Mouse (Mus musculus): ENCODE measurements around the gene Cep250.
A peak's percentile ranks its signal among the peaks of the same experiment; 100 is the strongest.
"Not testable (repeated sequence)": the region's sequence is repeated elsewhere in the genome, so short reads cannot be mapped to it uniquely, and the experiment has no call there.

Gene Cep250

DNA sequence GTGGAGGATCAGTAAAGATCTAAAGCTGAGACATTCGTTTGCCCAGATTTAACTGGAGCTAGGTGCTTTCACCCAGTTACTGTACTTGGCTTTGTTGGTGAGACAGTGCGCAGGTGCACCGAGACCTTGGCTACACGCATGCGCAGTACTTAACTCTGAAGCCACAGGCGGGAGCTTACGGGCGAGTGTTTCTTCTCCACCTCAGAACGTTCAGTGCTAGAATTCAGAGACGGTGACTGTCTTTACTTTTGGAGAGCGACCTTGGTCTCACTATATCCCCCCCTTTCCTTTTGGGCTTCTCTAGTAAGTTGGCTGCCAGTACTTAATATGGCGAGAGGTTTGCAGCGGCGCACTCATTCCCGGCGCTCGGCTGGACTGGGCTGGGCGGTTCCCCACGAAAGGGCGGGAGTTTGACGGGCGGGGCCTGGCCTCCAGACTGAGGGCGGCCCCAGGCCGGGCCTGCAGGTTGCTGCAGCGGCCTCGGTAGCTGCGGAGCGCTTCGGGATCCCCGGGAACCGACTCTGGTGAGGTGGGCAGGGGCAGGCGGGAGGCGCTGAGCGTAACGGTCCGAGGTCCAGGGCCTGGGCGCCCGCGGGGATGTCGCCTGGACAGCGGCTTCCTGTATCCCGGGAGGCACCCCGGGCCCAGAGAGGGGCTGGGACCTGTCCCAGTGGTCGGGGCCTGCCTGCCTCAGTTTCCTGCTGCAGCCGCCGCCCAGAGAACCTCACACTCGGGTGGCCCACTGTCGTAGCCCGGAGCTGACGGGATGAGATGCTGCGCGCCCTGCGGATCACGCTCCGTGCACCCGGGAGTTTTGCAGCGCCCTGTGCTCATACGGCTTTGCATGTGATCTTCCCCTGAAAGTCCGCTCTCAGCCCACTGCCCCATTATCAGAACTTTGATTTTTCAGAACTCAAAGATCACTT, at the start of gene Cep250:
Cep250 (plus strand) TSS at position 325 of the 926 bp plus-strand sequence.
- DNase-seq: peak; percentile 91 to 96

DNA sequence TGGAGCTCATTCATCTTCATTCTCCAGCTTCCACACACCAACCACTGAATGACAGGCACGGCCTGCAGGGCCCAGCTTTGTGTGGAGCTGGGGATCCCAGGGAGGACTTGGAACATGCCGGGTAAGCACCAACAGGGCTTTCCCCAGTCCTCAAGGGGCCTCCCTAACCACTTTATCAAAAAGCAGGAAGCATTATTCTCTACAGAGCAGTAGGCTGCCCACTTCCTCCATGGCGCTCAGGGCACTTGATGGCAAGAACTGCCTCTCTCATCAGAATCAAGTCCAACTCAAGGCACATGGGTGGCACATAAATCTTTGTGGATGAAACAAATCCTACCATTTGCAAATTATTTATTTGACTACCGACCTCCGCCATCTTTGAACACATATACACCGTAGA, 41.6 kb upstream of the Cep250 start:
- no peak for DNase-seq

DNA sequence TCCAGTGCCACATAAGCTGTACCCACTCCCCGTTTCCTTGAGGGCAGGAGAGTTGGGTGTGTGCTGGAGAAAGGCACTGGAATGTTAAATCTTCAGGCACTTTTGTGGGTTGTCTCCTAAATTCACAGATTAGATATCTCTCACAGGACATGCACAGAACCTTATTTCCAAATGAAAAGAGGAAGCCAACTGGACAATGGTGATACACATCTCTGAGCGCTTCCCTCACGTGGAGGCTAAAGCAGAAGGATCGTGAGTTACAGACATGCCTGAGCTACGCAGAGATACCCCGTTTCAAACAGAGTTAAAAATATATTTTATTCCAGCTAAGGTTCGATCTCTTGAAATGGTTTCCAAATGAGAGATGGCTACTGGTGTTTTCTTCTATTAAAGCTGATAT, 33.1 kb upstream of the Cep250 start:
- DNase-seq: no peak

DNA sequence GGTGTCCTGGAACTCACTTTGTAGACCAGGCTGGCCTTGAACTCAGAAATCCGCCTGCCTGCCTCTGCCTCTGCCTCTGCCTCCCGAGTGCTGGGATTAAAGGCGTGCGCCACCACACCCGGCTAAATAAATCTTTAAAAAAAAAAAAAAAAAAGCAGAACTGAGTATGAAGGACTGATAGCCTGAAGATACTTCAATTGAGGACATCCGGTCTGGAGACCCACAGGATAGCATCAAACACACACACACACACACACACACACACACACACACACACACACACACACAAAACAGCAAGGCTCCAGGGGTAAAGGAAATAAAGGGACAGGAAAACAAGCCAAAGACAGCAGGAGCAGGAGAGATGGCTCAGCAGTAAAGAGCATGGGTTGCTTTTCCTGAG, 31.0 kb upstream of the Cep250 start:
- not testable (repeated sequence) for DNase-seq

DNA sequence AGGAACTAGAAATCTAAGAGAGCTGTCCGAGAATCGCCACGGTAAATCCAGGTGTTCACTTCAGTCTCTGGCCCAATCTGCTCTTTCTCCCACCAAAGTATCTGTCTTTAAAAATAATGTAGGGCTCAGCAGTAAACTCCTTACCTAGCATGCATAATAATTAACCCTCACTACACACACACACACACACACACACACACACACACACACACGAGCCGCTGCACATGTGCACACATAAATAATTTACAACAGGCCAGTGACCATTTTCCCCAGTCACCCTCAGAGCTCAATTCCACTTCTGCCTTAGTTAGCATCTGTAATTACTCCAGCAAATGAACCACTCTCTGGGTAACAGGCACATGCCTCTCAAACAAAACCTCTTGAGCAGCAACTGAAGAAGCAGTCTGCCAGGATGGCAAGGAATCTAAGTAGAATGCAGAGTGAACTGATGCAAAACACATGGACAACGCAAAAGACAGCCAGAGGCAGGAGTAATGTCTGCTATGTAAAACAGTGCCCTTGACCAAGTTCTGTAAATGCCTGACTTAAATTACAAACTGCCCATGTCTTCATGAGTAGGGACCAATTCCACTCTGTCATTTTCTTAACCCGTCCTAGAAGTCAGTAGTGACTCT, 27.4 kb upstream of the Cep250 start:
- peak; percentile 46 to 70 for DNase-seq

DNA sequence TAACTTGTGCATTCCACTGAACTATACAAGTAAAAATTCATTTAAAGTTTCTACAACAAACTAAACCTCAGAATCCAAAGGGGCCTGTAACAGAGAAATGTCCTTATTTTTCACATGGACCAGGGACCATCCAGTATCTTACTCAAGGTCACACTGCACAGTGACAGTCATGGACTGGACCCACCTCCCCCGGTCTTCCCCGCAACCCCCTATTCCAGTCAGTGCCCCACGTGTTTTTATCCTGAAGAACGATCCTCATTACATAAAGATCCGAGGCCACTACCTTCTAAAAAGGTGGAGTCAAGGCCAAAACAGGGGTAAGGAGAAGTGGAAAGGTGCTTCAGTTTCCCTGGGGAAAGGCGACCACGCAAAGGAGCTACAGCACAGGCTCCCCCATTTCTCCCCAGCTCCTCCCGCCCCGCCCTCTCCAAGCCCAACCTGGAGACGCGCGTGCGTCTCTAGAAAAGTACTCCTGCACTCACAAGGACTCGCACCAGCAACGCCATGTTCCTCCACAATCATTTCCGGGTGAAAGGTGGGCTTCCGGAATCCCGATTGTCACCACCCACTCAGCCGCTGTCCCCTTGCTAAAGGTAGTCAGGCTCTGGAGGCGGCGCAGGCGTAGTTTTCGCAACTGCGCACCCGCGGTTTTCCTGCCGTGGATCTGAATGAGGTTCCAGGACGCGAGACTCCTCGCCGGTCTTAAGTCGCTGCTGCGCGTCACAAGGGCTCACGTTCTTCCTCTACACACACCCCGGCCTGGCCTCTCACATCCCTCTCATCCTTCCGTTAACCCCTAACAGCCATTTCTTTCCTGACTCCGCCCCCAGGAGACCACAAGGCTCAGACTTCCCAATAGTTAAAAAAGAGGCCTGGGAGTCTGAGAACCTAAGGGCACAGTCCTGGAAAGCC, 26.5 kb upstream of the Cep250 start, which contains the start of gene Uqcc1:
Uqcc1 (minus strand) TSS at position 780 of the 912 bp plus-strand sequence.
- DNase-seq: peak; percentile 97

DNA sequence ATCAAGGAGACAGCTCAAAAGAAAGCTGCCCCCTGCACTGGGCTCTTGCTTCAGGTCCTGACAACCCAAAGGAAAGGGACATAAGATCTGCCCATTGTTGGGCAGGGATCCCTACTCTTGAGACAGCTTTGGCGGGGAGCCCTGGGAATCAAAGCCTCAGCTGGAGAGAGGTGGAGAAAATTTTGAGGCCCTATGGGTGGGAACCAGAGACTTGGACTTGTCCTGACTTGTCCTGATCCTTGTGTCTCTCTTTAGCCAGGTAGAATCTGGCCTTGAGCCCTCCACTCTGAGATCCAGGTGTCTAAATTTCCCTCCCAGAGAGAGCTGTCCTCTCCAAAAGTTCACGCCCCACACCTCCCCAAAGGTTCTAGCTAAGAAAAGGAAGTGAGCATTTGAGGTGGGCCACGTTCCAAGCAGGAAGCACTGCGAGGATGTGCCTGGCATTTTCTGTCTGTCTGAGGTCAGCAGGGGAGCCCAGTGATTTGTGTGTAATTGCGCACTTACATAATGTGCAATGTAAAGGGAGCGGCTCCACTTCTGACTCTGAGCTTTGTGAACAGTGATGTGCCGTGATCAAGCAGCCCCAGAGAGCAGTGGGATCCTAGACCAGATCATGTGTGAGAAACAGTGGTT, 16.2 kb upstream of the Cep250 start:
- peak in 1 of 2 experiments; percentile 8 for DNase-seq

DNA sequence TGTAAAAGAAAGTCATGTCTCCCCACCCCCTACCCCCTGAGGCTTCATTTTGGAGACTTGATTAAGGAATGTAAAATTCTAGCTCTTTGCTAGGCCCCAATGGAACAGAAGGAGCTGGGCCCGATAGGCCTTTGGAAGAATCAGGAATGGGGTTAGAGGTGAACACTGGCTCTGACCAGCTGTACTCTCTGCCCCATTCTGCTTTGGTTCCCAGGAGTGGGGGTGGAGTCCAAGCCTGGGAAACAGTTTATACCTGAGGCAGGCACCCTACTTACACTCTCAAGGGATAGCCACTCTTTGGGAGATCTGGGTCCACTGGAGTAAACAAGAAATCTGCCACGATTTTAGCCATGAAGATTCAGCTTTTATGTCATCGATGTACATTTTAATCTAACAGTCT, 15.6 kb upstream of the Cep250 start, which contains the start of gene Gm15557:
Gm15557 (plus strand) TSS at position 48 of the 400 bp plus-strand sequence.
- no peak for DNase-seq

DNA sequence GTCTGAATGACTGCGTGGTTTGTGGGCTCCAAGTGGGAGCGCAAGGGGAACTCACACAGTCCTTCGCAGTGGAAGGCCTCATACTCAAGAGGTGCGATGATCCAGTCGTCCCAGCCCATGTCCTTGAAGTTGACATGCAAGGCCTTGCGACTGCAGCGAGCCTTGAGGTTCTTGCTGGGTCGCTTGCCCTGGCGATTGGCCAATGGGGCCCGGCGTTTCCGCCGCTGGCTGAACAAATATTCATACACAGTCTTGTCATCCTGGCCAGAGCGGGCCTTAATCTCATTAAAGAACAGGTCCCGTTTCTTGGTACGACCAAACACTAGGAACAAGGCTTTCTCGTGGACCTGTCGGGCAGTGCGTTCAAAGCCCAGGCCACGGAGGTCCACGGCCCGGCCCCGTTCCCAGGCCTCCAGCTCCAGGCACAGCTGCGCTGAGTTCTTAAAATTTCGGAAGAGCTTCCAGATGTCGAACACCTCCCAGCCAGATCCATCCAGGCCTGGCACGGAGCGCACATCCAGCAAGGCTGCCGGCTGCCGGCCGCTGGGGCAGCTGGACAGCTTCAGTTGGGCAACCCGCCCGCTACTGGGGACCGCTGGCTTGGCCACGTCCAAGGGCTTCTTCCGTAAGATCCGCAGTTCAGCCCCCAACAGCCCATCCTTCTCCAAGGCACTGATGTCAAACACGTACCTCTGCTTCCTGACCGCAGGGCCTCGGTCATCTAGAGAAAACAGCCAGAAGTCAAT, 14.4 kb upstream of the Cep250 start:
- peak in 1 of 2 experiments; percentile 21 for DNase-seq

DNA sequence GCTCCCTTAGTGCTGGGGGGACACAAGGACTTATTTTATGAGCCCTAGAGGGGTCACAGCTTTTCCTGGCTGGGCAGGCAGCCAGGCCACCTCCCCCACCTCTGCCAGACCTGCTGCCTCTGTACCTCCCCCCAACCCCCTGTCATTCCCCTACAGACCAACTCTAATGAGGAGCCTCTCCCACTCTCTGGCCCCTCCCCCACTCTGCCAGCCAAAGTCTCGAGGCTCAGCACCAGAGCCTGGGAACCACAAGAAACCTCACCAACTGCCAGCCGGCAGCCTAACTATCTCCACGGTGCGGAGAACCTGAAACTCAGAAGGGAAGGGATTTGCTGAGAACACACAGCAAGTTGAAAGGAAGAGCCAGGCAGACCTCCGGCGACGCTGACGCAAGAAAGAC, 12.8 kb upstream of the Cep250 start:
- no peak for DNase-seq

DNA sequence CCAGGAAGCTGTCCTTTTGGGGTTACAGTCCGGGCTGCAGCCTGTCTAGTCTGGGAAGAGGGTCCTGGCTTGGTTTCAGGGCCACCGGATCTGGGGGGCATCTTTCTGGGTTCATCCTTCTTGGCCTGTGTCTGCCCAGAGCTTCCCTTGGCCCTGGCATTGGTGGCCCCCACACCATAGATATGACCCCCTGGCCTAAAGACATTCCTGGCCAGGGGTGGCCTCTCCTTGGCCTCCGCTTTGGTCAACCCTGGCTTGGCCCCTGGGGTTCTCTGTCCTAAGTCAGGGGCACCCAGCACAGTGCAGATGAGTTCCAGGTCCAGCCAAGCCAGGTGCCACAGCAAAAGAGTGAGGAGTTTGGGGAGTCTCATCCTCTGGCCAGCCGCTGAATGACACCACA, 11.6 kb upstream of the Cep250 start:
- no peak for DNase-seq

DNA sequence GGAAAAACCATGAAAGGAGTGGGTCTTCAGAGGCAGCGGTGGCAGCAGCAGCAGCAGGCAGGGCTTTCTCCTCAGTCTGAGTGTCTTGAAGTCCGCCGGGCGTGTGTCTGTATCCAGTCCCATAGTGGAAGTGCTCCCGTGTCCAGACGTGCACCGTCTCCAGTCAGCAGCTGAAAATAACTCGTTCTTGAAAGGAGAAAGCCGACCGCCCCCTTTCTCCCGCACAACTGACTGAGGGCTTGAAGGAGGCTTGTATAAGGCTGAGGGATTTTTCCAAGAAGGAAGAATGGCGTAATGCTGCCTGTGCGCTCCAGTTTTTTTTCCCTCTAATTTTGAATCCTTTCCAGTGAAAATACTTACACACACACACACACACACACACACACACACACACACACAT, 11.1 kb upstream of the Cep250 start, which contains the start of gene Gdf5:
Gdf5 (minus strand) TSS at position 244 of the 400 bp plus-strand sequence.
- no peak for DNase-seq

DNA sequence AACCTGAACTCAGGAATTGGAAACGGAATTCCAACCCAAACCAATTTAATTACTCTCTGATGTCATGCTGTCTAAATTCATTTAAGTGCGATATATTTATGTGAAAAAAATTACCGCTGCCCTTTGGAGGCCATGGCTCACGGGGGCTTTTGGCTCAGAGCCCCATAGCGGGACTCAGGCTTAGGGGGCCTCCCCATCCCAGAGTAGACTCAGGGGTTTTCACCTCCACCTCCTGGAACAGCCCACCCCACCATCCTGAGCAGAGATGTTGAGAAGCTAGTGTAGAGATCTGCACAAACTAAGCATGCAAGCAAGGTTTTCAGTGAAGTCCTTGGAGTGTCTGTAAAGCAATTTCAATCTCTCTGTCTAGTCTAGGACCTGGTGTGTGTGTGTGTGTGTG, 10.7 kb upstream of the Cep250 start:
- no peak for DNase-seq

DNA sequence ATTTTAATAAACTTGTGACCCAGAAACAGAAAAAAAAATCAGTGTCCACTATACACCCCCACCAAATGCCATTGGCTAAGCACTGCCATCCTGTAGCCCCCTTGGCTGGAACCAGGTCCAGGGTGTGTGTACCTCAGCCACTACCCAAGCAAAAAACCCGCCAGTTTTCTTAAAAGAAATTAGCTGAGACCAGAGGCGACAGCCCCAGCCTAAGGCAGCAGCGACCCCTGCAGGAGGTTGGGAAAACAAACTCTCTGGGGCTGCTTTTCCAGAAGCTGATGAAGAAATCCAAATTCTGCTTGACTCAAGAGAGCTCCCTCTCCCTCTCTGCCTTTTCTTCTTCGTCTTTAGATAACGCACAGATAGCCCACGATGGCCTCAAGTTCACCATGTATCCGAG, 10.2 kb upstream of the Cep250 start:
- DNase-seq: peak; percentile 60 to 67

DNA sequence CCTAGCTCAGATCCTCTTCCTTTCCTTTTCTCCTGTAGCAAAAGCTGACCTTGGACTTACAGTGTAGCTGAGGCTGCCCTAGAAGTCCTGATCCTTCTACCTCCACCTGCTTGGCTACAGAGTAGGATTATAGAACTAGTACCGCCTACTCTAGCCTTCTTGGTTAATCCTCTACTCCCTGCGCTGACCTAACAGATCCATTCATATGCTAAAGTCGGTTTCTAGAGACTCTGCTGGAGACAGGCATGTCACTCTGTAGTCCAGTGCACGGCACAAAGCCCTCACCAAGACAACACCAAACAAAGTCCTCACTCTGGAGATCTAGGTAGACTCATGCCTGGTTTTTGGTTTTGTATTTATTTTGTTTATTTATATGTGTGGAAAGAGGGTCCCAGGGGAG, 9.8 kb upstream of the Cep250 start:
- no peak for DNase-seq

DNA sequence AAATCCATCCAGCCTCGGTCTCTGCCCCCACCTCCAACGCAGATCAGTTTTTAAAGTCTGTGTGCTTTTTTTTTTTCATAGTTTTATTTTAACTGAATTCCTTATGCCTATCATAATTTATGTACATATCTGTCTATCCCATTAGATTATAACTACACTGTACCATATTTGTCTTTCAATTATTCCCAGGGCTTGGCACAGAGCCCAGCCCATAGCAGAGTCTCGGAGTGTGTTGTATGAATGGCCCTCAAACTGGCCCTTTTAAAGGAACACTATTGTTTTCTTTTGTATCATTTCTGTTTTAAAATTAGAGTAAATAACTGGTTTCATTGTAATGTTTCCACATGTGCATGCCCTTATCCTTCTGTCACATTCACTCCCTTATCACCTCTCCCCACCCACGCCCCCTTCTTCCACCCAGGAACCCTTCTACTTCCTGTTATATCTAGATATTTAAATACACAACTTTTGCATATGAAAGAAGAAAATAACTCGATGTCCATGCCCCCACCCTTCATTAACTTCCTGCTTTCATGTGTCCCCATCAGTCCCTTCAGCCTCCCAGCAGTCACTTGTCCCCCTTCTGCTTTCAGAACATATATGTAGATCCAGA, 8.8 kb upstream of the Cep250 start:
- peak in 1 of 2 experiments; percentile 10 for DNase-seq

DNA sequence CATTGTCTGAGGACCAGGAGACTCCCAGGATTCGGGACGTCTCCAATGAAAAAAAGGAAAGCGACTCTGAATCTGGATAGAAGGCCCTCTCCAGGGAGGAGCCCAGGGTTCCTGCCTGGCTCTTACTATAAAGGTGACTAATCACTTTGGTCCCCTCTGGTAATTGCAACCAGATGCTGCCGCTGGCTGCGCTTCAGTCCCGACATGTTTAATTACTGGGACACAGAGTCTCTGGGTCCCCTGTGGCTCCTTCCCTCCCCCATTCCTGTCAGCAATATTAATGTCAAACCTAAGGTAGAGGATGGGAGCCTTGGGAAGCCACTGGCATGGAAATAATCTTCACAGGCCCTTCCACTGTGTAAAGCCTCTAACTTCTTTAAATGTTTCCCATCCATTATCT, 6.9 kb upstream of the Cep250 start:
- no peak for DNase-seq

DNA sequence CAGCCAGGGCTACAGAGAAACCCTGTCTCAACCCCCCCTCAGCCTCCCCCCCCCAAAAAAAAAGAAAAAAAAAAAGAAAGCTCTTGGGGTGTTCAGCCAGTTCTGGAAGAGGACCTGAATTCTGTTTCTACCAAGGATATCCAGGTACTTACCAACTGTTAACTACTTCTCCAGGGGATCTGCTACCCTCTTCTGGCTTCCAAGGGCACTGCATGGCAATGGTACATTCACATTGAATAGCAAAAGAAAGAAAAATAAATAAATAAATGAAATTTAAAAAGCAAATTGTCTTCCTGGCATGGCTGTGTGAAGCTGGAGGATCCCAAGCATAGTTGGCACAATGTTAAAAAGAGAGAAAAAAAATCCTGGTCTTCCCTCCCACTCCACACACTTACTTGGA, 4.3 kb upstream of the Cep250 start:
- DNase-seq: peak; percentile 83 to 88

DNA sequence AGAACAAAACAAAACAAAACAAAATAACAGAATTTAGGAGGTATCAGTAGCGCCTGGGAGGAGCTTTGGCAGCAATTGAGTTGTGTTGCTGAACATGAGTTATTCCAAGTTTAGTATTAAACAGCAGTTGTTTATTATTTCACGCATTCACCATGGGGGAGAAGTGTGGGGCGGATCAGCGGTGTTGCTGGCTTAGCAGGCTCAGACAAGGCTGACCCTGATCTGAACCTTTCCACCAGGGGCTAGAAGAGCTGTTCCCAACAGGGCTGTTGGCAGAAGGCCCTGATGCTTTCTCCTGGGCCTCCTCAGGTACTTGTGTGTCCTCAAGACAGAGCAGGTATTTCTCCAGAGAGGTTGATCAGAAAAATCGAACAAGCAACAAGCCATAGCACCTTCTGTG, 3.7 kb downstream of the Cep250 start:
- DNase-seq: peak; percentile 55 to 76

DNA sequence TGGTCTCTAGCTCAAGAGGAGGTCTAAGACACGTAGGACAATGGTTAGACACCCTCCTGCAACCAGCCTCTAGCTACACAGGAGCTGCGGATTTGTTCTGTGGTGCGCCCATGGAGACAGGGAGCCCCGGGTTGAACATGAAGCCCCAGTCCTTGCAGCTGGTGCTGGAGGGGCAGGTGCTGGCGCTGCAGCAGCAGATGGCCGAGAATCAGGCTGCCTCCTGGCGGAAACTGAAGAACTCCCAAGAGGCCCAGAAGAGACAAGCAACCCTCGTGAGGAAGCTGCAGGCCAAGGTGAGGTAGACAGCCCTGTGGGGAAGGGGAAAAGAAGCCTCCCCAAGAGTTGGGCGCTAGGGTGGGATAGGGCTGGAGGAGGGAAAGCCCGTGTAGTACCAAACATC, 5.6 kb downstream of the Cep250 start:
- no peak for DNase-seq

DNA sequence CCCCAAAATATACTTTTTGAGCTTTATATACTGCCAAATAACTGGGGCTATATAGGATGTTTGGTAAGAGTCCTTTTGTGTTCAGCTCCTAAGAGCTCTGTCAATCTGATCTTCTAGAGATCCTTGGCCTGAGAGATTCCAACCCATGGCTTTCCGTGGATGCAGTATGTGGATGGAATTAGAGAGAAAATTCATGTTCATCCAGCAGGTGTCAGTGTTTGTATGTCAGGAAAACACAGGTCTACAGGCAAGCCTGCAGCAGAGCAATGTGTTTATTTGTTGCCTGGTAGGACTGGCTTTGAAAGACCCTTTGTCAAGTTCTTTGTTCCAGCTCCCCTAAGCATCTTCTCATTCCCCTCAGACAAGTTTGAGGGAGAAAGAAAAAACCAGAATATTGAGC, 6.7 kb downstream of the Cep250 start:
- DNase-seq: peak in 1 of 2 experiments; percentile 21
